In genomic region chr8:43251653-43252052, GRCm38 (mm10) we compare ENCODE assay signal across 22 mouse cellular contexts. TPM values are rescaled to one million over a fixed set of nuclear protein-coding genes. Genes with fewer than 3 reads are reported as not detected.
"Had no signal": no experiment of that assay in that cellular context is flagged by ENCODE, and none has a peak within 500 bp of the region (broad histone marks: within the 10 kb centered on the region; RNA-seq: fewer than 3 reads in every experiment).

No protein-coding gene starts in this region.

- H3K27me3 ChIP-seq: liver, embryonic 15.5 days; megakaryocyte, embryonic 14.5 days; midbrain, embryonic 15.5 days; neural tube, embryonic 13.5 days had no signal

- H3K4me1 ChIP-seq: limb, embryonic 10.5 days; liver, embryonic 15.5 days; megakaryocyte, embryonic 14.5 days; midbrain, embryonic 15.5 days; neural tube, embryonic 13.5 days had no signal

- ATAC-seq: midbrain, embryonic 15.5 days had no signal

- H3K9ac ChIP-seq: liver, embryonic 15.5 days; midbrain, embryonic 15.5 days; neural tube, embryonic 13.5 days had no signal

- H3K27ac ChIP-seq: limb, embryonic 10.5 days; liver, embryonic 15.5 days; macrophage; midbrain, embryonic 15.5 days; neural tube, embryonic 13.5 days had no signal

- H3K9me3 ChIP-seq: limb, embryonic 10.5 days; liver, embryonic 15.5 days; midbrain, embryonic 15.5 days; neural tube, embryonic 13.5 days had no signal

- H3K4me2 ChIP-seq: liver, embryonic 11.5 days; liver, embryonic 15.5 days; midbrain, embryonic 11.5 days; midbrain, embryonic 15.5 days; neural tube, embryonic 13.5 days had no signal

- DNase-seq: kidney, postnatal 10 days; lung, adult 2 months; lung, postnatal 10 days; retina, postnatal 1 day; right cerebral cortex, postnatal 4 days; spleen, adult 18-20 months; thymus, adult 18-20 months; thymus, postnatal 14 days had no signal

- H3K4me3 ChIP-seq: limb, embryonic 10.5 days; liver, embryonic 15.5 days; megakaryocyte, embryonic 14.5 days; midbrain, embryonic 15.5 days; neural tube, embryonic 13.5 days had no signal

- H3K36me3 ChIP-seq: limb, embryonic 10.5 days; liver, embryonic 15.5 days; midbrain, embryonic 15.5 days; neural tube, embryonic 13.5 days had no signal

RNA-seq across cellular contexts. Expression of gene Zfp42, which starts 55.1 kb away (rescaled TPM):
- total RNA-seq: layer of hippocampus, adult 8-10 months; layer of hippocampus, postnatal 14 days; left cerebral cortex, adult 18-20 months; left cerebral cortex, postnatal 14 days had no signal
- polyA plus RNA-seq: large intestine, adult 2 months; liver, embryonic 11.5 days; liver, embryonic 15.5 days; lung, adult 2 months; macrophage; midbrain, embryonic 15.5 days; neural tube, embryonic 13.5 days; stomach, embryonic 14.5 days had no signal
